Mouse (Mus musculus): ENCODE results near the gene Arid3a.

Gene Arid3a

DNA sequence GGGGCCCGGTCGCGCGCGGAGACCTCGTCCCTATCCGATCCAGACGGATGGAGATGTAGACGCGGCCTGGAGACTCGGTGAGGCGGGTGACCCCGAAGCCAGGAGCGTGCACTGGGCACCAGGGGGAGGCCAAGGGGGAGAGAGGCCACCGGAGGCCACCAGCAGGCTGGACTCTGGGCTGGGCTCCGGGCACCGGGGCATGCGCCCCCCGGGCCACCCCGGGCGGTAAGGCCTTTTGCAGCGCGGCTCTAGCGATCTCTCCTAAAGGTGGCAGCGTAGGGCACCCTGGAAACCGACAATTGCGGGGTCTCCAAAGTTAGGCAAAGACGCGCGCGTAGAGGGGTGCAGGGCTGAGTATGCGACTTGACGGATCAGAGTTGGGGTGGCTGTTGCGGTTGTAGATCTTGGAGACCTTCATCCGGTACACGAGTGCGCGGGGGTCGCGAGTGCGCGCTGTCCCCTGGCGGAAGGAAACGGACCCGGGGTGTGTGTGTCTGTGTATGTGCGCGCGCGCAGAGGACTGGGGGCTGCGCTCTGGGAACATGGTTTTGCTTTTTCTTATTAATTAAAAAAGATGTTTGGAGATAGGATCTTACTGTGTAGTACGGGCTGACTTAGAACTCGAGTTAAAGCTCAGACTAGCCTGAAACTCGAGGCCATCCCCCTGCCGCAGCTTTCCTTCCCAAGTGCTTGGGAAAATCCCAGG, 634 bp downstream of the Arid3a start:
- DNase-seq (ENCODE audit: low spot score in 2 of 2): peak in 1 of 2 experiments; percentile 54

DNA sequence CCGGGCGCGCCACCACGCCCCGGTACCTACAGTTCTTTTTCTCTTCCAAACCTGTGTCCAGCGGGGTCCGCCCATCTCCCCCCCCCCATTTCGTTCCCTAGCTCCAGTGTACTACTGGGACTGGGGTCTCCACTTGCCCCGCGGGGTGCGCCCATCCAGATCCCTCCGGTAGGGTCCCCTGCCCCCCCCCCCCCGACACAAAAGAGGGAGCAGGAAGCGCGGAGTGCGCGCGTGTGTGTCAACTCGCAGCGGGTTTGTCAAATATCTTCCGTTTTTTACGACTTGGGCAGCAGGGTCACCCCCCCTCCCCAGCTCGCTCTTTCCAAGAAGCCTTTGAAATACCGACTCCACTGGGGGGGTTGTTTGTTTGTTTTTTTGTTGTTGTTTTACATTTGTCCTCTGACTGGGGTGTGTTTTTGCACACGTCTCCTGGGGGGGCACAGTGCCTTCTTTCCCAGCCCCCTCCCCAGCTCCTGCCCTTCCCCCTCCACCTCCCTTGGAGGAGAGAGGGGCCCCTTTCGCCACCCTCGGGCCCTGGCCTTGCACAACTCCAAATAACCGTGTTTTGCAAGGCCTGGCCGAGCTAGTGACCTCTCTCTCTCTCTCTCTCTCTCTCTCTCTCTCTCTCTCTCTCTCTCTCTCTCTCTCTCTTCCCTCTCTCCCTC, 1.3 kb downstream of the Arid3a start:
- DNase-seq (ENCODE audit: low spot score in 2 of 2): no peak

DNA sequence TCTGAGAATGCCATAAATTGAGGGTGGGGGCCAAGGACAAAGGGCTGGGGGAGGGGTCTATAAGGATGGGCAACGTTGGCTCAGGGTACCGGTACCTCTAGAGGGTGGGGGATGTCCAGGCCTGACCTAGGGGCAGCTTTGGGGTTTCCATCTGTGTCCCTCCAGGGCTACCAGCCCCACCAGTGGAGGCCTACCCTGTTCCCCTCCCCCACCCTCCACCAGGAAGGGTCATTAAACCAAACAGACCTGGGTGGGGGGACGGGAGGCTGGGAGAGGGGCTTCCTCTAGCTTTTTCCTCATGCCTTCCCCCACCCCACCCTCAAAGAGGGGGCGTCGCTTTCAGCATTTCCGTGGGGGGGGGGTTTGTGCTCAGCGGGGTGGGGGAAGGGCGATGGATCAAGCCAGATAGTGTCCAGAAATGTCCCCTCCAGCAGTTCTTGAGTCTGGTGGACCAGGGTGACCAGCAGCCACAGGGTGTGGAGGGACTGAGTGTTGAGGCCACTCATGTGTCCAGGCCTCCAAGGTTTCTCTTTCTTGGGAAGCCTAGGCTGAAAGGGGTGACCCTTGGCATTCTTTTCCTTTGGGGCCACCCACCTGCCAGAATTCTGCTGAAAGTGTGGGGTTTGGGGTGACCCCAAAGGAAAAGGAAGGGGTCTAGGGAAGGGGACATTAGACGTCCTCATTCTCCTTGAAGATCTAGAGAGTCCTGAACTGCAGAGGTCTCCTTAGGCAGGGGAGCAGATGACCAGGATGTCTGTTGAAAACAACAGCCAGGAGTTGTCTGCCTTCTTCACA, 2.3 kb downstream of the Arid3a start:
- DNase-seq (ENCODE audit: low spot score in 2 of 2): no peak

DNA sequence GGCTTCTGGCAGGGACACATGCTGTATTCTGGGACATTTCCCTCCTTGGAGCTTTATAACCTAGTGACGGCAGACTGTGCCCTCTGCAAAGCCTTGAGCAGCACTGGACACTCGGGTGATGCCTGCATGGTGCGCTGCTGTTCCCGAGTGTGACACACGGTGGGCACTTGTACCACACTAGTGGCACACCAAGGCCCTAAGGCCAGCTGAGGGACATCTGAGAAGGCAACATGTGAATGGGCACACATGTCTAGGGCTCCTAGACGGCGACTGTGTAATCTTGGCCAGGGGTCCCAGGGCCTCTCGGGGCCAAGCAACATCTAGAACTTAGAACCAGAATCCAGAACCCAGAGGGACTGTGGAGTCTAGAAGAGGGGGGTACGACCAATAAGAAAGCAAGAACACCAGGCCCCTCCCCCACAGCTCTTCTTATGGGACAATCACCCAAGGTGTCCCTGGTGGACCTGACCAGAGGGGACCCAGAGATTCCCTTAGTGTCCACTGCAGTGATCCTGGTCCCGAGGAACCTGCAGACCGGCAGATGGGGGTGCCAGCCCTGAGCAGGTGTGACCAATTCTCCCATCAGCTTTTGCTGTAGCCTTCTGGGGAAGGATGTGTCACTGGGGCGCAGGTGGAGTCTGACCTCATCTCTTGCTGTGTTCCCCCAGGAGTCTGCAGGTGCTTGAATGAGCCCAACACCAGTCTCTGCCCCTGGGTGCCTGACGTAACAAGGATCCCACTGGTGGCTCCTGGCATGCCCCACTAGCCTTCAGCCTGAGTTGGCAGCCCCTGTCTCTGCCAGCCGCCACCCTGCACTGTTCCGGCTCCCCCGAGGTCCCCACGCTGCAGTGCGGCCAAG, 3.4 kb downstream of the Arid3a start:
- no peak for DNase-seq (ENCODE audit: low spot score in 2 of 2)

DNA sequence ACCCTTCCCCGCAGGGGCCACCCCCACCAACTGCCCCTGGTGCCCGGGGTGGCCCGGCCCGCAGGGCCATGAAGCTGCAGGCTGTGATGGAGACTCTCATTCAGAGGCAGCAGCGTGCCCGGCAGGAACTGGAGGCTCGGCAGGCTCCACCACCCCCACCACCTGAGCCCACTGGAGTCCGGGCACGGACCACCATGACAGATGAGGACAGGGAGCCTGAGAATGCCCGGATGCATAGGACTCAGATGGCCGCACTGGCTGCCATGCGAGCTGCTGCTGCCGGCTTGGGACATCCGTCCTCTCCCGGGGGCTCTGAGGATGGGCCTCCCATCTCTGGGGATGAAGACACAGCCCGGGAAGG, 4.0 kb downstream of the Arid3a start:
- DNase-seq (ENCODE audit: low spot score in 2 of 2): no peak

DNA sequence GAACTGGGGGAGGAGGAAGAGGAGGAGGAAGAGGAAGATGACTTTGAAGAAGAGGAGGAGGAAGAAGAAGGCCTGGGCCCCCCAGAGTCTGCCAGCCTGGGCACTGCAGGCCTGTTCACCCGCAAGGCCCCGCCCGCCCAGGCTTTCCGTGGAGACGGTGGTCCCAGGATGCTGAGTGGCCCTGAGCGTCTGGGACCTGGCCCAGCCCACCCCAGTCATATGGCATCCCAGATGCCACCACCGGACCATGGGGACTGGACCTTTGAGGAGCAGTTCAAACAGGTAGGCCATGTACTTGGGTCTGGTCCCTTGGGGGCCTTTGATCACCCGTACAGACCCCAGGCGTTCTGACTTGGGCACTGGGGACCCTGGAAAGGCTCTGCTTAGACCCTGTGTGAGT, 5.0 kb downstream of the Arid3a start:
- no peak for DNase-seq (ENCODE audit: low spot score in 2 of 2)

DNA sequence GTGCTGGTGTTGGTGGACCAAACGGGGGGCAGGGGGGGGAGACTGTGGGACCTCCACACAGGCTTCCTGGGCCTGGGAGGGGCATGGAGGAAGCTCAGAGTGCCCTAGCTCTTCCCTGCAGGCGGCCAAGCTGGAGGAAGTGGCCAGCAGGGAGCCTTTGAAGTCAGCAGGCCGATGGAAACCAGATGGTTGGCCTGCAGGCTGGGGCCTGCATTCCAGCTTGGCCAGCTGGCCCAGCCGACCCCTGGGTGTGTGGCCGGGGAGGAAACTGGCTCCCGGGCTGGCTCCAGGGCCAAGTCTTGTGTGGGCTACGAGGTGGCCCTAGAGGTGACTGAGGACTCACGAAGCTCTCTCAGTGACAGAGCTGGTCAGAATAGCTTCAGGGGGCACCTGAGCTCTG, 5.9 kb downstream of the Arid3a start:
- DNase-seq (ENCODE audit: low spot score in 2 of 2): peak; percentile 63 to 68

DNA sequence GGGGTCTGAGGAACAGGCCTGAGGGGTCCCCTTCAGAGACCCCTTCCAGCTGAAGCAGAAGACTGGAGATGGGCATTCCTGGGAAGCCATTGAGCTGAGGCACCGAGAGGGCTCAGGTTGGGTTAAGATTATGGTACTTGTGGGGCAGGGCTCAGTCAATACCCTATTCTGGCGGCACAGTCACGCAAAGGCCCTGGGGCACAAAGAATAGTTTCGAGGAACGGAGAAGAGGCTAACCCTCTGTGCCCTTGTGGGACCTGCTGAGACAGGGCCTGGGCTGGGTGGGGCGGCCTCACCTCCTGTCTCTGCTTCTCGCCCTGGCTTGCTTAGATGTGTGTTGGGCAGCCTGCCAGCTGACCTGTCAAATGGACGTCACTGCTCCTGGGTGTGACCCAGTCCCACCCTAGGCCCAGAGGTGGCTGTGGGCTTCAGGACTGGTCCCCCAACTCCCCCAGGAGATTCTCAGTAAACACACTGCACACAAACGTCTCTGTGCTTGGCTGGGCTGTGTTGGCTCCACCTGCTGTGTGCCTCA, 6.4 kb downstream of the Arid3a start:
- DNase-seq (ENCODE audit: low spot score in 2 of 2): no peak

DNA sequence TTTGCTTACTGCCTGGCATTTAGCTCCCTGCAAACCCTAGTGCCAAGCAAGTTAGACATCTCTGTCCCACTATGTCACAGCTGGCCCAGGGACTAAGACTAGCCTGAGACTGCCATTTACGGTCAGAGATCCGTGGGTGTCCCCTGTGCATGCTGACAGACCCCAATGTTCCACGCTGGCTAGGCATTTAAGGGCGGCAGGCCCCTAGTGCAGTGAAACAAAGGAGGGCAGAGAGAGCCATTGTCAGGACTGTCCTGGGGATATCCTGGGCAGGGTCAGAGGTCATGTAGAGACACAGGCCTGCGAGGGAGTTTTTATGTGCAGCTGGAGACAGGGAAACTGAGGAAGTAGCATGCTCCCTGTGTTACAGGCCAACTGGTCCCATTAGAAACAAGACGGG, 7.0 kb downstream of the Arid3a start:
- no peak for DNase-seq (ENCODE audit: low spot score in 2 of 2)

DNA sequence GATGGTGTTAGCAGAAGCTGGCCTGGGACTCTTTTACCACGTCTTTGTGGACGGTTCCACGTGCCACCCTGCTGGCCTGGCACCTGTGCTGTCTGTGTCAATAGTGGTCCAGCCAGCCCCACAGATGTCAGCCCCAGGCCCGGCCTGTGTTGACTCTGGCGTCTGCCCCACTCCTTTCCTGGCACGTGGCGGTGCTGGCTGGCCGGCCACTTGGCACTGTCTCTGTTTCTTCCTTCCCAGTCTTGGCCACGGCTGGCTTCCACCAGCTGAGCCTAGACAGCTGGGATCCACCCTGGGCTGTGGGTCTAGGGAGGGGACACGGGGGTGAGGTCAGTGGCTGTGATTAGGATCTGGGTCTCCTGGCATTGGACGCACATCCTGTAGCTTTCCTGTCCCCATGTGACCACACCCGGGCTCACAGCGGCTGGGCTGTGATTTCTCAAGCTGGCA, 7.5 kb downstream of the Arid3a start:
- peak; percentile 74 to 78 for DNase-seq (ENCODE audit: low spot score in 2 of 2)

DNA sequence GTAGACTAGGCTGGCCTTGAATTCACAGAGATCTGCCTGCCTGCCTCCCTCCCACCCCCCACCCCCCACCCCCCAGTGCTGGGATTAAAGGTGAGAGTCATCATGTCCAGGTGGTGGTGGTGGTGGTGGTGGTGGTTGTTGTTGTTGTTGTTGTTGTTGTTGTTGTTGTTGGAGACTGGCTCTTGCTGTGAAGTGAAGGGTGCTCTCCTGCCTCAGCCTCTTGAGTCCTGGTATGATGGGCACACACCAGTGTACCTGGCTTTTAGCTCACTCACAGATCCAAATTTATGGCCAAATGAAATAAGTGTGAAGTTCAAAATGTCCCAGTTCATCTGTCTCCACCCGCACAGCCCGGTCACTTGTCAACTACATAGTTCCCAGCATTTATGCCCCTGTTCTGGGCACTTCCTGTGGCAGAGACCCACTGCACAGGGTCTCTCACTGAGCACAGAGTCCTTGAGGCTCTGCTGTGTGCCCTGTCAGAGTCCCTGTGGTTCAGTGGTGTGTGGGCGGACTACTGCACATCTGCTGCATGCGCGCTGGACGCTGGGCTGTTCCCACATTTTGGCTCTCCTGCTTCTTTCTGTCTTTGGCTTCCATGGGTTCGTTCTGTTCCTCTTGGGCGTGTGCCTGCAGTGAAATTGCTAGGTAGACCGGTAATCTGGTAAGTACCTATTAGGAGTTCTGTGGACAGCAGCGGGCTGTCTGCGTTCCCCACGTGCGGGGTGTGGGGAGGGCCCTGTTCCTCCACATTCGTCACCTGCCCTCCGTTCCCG, 8.1 kb downstream of the Arid3a start:
- DNase-seq (ENCODE audit: low spot score in 2 of 2): no peak

DNA sequence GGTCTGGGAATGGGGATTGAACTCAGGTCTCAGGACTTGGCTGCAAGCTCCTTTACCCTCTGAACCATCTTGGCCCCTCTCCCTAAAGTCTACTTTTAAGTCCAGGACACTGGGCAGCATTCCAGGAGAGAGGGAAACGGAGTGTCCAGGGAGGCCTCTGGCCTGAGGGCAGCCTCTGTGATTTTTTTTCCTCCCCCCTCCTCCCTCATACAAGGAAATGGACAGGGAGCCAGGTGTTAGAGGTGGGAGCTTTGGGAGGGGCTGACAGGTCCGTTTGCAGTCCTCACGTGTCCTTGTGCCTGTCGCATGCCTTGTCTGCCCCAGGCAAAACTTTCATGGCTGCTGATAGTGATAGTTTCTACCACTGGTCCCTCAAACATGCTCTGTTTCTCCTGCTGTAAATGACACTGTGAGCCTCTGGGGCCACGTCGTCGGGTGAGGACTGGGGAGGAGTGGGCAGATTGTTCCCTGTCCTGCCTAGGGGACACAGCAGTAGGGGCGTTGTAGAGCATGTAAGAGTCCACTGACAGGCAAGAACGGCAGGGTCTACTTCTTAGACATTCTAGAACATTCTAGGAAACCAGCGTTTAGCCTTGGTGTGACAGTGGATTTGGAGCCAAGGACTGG, 9.6 kb downstream of the Arid3a start:
- no peak for DNase-seq (ENCODE audit: low spot score in 2 of 2)

DNA sequence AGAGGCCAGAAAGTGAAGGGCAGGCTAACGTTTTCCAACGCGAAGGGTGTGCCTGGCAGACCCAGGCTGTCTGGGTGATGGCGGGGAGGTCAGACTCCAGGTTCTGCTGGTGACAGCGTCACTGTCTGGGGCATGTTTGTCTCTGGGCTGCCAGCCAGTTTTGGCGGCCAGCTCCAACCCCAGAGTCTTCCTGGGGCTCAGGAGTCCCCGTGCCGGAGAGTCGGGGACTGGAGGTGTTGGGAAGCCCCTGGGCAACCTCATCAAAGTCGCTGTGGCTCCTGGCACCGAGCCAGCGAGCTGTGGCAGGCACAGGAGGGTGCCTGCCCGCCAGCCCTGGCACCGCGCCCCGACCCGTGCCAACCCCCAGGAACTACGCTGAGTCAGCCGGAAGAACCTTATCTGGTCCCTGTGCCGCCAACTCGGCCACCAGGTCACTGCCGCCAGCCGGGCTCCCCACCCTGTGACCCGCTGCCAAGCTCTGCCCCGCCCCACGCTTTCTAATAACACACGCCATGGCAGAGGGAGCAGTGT, 10.1 kb downstream of the Arid3a start:
- DNase-seq (ENCODE audit: low spot score in 2 of 2): no peak

DNA sequence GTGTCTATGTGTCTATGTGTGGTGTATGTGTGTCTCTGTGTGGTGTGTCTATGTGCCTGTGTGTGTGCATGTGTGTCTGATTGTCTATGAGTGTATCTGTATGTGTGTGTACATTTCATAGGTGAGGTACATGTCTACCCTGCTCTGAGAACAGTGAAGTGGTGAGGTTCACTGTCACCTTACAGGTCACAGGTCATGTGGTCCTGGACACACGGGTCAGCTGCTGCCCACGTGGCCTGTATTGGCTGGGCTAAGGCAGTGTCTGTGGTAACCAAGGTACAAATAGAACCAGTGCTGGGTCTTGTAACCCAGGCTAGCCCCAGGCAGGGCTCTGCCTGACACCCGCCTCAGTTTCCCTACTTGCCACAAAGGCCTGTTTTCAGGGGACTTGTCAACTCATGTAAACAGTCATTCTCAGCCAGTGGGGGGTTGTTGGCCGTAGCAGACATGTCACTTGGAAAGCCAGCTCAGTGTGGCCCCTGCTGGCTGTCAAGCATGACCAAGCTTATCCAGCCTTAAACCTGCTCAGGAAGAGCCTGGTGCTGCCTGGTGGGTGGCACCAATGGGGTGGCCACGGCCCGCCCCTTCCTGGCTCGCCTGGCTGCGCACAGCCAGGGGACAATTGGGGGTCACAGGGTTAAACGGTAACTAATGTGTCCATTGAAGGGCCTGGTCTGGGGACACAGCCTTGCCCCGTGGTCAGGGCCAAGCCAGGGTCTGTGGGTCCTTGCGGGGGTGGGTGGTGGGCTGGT, 11.1 kb downstream of the Arid3a start:
- no peak for DNase-seq (ENCODE audit: low spot score in 2 of 2)

DNA sequence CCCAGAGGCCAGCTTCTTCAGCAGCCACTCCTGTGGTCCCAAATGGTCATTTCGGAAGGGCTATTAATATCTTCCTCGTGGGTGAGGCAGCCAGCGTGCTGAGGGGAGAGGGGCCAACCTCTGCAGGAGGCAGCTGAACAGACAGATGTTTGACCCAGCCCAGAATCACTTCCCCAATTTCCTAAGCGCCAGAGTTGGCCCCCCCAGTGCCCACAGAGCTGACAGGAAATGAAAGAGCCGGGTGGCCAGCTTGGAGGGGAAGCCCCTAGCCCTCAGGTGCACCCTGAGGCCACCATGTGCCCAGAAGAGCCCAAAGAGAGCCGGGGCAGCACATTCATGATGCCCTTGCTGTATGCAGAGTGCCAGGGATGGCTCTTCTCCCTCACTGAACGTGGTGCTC, 13.9 kb downstream of the Arid3a start:
- DNase-seq (ENCODE audit: low spot score in 2 of 2): peak in 1 of 2 experiments; percentile 65

DNA sequence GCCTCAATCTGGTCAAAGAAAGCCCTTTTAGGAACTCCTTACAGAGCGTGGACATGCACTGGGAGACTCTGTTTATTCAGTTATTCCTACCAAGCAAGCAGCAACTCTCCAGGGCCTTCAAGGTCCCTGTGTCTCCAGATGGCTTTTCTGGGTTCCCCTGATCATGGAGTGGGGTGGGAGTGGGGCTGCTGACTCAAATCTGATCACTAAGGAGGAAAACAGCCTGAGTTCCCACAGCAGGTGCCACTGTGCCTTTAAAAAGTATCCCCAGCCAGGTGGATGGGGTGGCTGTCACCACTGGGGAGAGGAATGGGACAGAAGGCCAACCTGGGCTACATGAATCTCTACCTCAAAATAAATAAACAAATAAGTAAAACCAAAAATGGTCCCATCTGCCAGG, 16.1 kb downstream of the Arid3a start:
- no peak for DNase-seq (ENCODE audit: low spot score in 2 of 2)

DNA sequence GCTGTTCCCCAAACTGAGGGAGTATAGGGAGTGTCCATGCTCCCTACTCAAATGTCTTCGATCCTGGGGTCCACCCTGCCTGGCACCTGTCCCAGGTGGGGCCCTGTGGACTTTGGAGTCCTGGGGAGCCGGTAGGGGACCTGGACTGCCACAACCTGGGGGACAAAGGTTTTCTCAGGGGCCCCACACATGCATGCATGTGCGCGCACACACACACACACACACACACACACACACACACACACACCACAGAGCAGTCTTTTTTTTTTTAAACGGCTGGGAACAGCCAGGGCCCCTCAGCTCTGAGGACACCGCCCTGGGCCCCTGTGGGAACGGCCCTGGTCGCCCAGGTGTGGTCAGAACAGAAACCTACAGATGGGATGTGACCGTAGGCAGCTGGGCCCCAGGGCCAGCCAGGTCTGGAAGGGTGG, 16.6 kb downstream of the Arid3a start:
- DNase-seq (ENCODE audit: low spot score in 2 of 2): no peak

DNA sequence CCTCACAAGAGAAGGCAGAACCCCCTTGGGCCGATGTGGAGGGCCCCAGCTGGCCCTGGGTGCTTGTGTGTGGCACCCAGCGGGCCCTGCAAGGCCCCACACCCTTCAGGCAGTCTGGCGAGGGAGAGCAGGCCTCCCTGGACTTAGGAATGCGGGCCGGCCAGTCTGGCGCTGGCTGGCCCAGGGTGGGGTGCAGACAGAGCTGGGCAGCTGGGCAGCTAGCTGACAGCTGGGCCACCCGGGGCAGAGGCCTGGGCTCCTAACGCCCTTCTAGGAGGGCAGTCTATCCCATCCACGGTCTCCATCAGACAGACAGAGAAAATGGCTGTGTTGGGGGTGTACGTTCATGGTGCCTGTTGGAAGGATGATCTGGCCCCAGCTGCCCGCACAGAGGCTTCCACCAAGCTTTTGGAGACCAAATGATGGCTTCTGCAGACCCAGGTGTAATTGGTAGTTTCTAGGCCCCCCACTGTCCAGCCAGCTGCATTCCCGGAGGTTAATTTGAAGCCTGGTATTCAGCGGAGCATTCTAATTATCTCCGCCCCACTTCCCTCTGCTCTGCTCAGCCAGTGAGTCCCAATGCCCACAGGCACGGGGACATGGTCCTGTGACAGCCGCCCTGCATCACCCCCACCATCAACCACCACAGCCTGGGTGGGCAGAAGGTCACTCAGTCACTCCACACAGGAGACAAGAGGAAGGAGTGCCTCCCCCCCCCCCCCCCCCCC, 18.8 kb downstream of the Arid3a start:
- DNase-seq (ENCODE audit: low spot score in 2 of 2): no peak
